9 mouse cellular contexts compared by ENCODE assay signal in genomic region chr17:47522536-47522935, GRCm38 (mm10). TPM values are rescaled to one million over a fixed set of nuclear protein-coding genes. Genes with fewer than 3 reads are reported as not detected.
DNase-seq lines count a peak whose midpoint lies in the region; ATAC-seq and TF ChIP-seq lines count a peak whose summit lies in the region.
"Had no signal": no experiment of that assay in that cellular context is flagged by ENCODE, and none has a peak within 500 bp of the region (broad histone marks: within the 10 kb centered on the region; RNA-seq: fewer than 3 reads in every experiment).

No protein-coding gene starts in this region.

- H3K27me3 ChIP-seq in intestine, embryonic 15.5 days (replicated peaks) = no peaks in the 10 kb centered on the region
- H3K27me3 ChIP-seq in neural tube, embryonic 12.5 days (replicated peaks) = no peaks in the 10 kb centered on the region
- H3K27me3 ChIP-seq: Patski had no signal

- 0 out of 2 replicates have a peak, but pooled peaks have one; percentile 14 for ATAC-seq in erythroblast, adult 5-6 weeks (replicated peaks; ENCODE audit: low FRiP score, poor library complexity, severe bottlenecking)
- ATAC-seq in intestine, embryonic 15.5 days = no peak
- 0 out of 2 replicates have a peak, but pooled peaks have one; percentile 11 for ATAC-seq in neural tube, embryonic 12.5 days (ENCODE audit: low FRiP score, low read depth)
- ATAC-seq: Patski had no signal

- no peaks in the 10 kb centered on the region for H3K9me3 ChIP-seq in intestine, embryonic 15.5 days
- H3K9me3 ChIP-seq in neural tube, embryonic 12.5 days = no peaks in the 10 kb centered on the region

- TF ChIP-seq CTCF in layer of hippocampus, adult 2 months (conservative IDR thresholded peaks at IDR 0.05) = no peak

- H3K4me2 ChIP-seq in intestine, embryonic 15.5 days (replicated peaks) = peak overlapping the region; percentile 36
- peak overlapping the region; percentile 54; the same call in 1 of the 2 replicates for H3K4me2 ChIP-seq in neural tube, embryonic 12.5 days (replicated peaks)

- H3K36me3 ChIP-seq in intestine, embryonic 15.5 days = no peaks in the 10 kb centered on the region
- no peaks in the 10 kb centered on the region for H3K36me3 ChIP-seq in neural tube, embryonic 12.5 days

- H3K27ac ChIP-seq in layer of hippocampus, adult 2 months = peak overlapping the region; percentile 86
- H3K27ac ChIP-seq in intestine, embryonic 15.5 days = peak overlapping the region; percentile 97
- no peak overlapping the region for H3K27ac ChIP-seq in neural tube, embryonic 12.5 days

- DNase-seq in layer of hippocampus, adult 2 months (ENCODE audit: low spot score in 2 of 2) = no peak
- DNase-seq in layer of hippocampus, adult 8-10 months (ENCODE audit: low spot score in 2 of 2) = no peak
- DNase-seq in embryo, embryonic 10 days (ENCODE audit: low spot score) = no peak
- DNase-seq in cerebellum, postnatal 25 days = no peak
- no peak for DNase-seq in adipocyte (ENCODE audit: low spot score)

- 46% methylated on average over 4 of the region's 4 CpGs for WGBS in intestine, embryonic 15.5 days
- 72% methylated on average over 4 of the region's 4 CpGs for WGBS in neural tube, embryonic 12.5 days

- H3K4me1 ChIP-seq in intestine, embryonic 15.5 days (replicated peaks) = peaks cover 48% of the 10 kb centered on the region
- peaks cover 24% of the 10 kb centered on the region for H3K4me1 ChIP-seq in neural tube, embryonic 12.5 days

- no peak overlapping the region for H3K4me3 ChIP-seq in layer of hippocampus, adult 2 months
- H3K4me3 ChIP-seq in intestine, embryonic 15.5 days (replicated peaks) = no peak overlapping the region
- no peak overlapping the region for H3K4me3 ChIP-seq in neural tube, embryonic 12.5 days

- no peak overlapping the region for H3K9ac ChIP-seq in intestine, embryonic 15.5 days
- no peak overlapping the region for H3K9ac ChIP-seq in neural tube, embryonic 12.5 days

RNA-seq across cellular contexts. Expression of gene Ccnd3, which starts 17.7 kb away (rescaled TPM):
- 10 to 100 TPM; 33.9 to 41.8 TPM for total RNA-seq in layer of hippocampus, adult 2 months (2021)
- total RNA-seq in layer of hippocampus, adult 8-10 months (2022) = 10 to 100 TPM; 38.4 to 45.2 (median 38.8) TPM
- 85.3 and 115 TPM in 2 replicates for total RNA-seq in erythroblast, adult 5-6 weeks (2015; ENCODE audit: low replicate concordance)
- total RNA-seq in erythroblast, adult 5-6 weeks (2017; ENCODE audit: low replicate concordance) = 64.3 and 65.9 TPM in 2 replicates
- 394 and 407 TPM in 2 replicates for polyA plus RNA-seq in intestine, embryonic 15.5 days (2015; fragmentation: Nextera tagmentation; extraction: Ambion mirVana)
- polyA plus RNA-seq in neural tube, embryonic 12.5 days (2016; fragmentation: Nextera tagmentation; extraction: Ambion mirVana) = 146 and 152 TPM in 2 replicates

RNA-seq across cellular contexts. Expression of gene Taf8, which starts 20.4 kb away (rescaled TPM):
- total RNA-seq in layer of hippocampus, adult 2 months (2021) = 10 to 100 TPM; 20.5 to 26.2 TPM
- total RNA-seq in layer of hippocampus, adult 8-10 months (2022) = 10 to 100 TPM; 18.4 to 25.0 (median 23.4) TPM
- total RNA-seq in erythroblast, adult 5-6 weeks (2015; ENCODE audit: low replicate concordance) = 34.5 and 36.5 TPM in 2 replicates
- 47.1 and 67.9 TPM in 2 replicates for total RNA-seq in erythroblast, adult 5-6 weeks (2017; ENCODE audit: low replicate concordance)
- 20.4 and 21.9 TPM in 2 replicates for polyA plus RNA-seq in intestine, embryonic 15.5 days (2015; fragmentation: Nextera tagmentation; extraction: Ambion mirVana)
- polyA plus RNA-seq in neural tube, embryonic 12.5 days (2016; fragmentation: Nextera tagmentation; extraction: Ambion mirVana) = 28.7 and 30.3 TPM in 2 replicates
